Mouse (Mus musculus): ENCODE measurements around the gene Igfals. TPM values are rescaled to one million over a fixed set of nuclear protein-coding genes. Genes with fewer than 3 reads are reported as not detected.

The Igfals gene
- polyA plus RNA-seq, 2 experiments: 0.08 to 0.10 TPM

DNA sequence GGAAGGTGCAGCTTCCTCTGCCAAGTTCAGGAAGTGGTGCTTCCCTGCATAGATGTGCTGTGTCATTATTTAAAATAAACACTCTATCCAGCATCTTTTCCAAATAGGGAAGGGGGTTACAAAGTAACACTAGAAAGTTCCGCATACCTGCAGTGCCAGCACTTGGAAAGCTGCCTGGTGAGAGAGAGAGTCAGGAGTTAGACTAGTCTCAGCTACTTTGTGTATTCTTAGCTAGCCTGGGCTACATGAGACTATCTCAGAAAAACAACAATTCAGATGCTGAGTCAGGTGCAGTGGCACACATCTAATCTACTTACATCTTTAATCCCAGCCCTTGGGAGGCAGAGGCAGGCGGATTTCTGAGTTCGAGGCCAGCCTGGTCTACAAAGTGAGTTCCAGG is 4.0 kb upstream of the Igfals start:
- Histone ChIP-seq H3K4me1 (ENCODE audit: control insufficient read depth, insufficient read depth, low read length) (no peaks in the 10 kb centered on the region), H3K9me3 (ENCODE audit: control insufficient read depth, low read length) (no peaks in the 10 kb centered on the region), H3K4me2 (replicated peaks; ENCODE audit: low read depth, low read length, severe bottlenecking) (no peak overlapping the region), H3K36me3 (ENCODE audit: control insufficient read depth, insufficient read depth, low read length) (peaks cover 28% of the 10 kb centered on the region), H3K9ac (ENCODE audit: low read depth, low read length, severe bottlenecking) (no peak overlapping the region), H3K27ac (replicated peaks; ENCODE audit: low read depth, low read length) (no peak overlapping the region), H3K4me3 (replicated peaks; ENCODE audit: low read length) (no peak overlapping the region), H3K27me3 (ENCODE audit: control insufficient read depth, insufficient read depth, low read length) (no peaks in the 10 kb centered on the region)
- DNase-seq (ENCODE audit: low spot score) (no peak), ATAC-seq (ENCODE audit: low FRiP score, low read depth) (no peak)
- TF ChIP-seq POLR2A (IDR thresholded peaks at IDR 0.05; ENCODE audit: borderline replicate concordance, extremely low read depth, insufficient read depth, insufficient read length): no peak
- 96% methylated on average over 3 of the region's 3 CpGs for WGBS

DNA sequence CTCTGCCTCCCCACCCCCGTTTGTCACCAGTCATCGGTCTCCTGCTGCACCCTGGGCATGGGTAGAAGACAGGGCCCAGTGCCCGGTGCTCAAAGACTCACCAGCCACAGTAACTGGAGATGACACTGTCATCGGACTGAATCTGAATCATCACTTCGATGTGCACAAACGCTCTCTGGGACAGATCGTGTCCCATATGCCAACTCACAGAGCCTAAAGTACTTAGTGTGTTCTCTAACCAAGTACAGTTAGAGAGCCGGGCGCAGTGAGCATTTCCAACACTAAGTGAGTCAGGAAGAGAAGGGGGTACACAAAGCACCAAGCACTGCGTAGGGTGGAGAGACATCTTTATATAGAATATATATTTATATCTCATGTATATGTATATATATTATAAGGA is 2.1 kb downstream of the Igfals start:
- DNase-seq (ENCODE audit: low spot score) (no peak), ATAC-seq (ENCODE audit: low FRiP score, low read depth) (no peak)
- no peaks in the 10 kb centered on the region for H3K9me3 ChIP-seq (ENCODE audit: control insufficient read depth, low read length)
- no peak for TF ChIP-seq POLR2A (IDR thresholded peaks at IDR 0.05; ENCODE audit: borderline replicate concordance, extremely low read depth, insufficient read depth, insufficient read length)
- H3K9ac ChIP-seq (ENCODE audit: low read depth, low read length, severe bottlenecking): no peak overlapping the region
- H3K36me3 ChIP-seq (ENCODE audit: control insufficient read depth, insufficient read depth, low read length): peaks cover 9% of the 10 kb centered on the region; the same call in 1 of the 2 replicates
- no peaks in the 10 kb centered on the region for H3K27me3 ChIP-seq (ENCODE audit: control insufficient read depth, insufficient read depth, low read length)
- H3K4me3 ChIP-seq (replicated peaks; ENCODE audit: low read length): no peak overlapping the region
- WGBS: 91% methylated on average over 10 of the region's 10 CpGs
- no peaks in the 10 kb centered on the region for H3K4me1 ChIP-seq (ENCODE audit: control insufficient read depth, insufficient read depth, low read length)
- H3K27ac ChIP-seq (replicated peaks; ENCODE audit: low read depth, low read length): no peak overlapping the region
- H3K4me2 ChIP-seq (replicated peaks; ENCODE audit: low read depth, low read length, severe bottlenecking): no peak overlapping the region

DNA sequence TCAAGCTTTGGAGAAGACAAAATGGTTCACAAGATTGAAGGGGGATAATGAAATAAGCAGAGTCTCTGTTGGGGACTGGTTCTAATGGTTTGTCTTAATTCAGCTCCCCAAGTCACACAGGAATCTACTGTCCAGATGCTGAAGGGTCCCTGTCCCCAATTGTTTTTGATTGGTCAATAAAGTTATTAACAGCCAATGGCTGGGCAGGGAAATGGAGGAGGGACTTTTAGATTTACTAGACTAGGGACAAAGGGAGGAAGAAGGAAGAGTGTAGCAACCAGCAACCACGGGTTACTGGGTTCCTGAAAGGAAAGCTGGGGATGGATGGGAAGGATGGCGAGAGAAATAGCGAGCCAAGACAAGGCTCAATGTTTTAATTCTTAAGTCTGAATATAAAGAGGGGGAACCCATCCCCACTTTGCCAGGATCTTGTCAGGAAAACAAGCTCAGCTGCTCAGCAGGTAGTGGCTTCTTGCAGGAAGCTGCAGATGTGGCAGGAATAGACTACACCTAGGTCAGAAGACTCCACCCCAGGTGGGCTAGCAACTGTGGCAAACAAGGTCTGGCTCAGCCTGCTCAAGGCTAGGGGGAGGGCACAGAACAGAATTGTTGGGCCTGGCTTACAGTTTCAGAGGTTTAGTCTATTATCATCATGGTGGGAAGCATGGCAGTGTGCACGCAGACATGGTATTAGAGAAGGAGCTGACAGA is 8.1 kb downstream of the Igfals start:
- H3K4me1 ChIP-seq (ENCODE audit: control insufficient read depth, insufficient read depth, low read length): no peaks in the 10 kb centered on the region
- WGBS: 47% methylated on average over 4 of the region's 4 CpGs
- no peaks in the 10 kb centered on the region for H3K27me3 ChIP-seq (ENCODE audit: control insufficient read depth, insufficient read depth, low read length)
- no peak overlapping the region for H3K9ac ChIP-seq (ENCODE audit: low read depth, low read length, severe bottlenecking)
- DNase-seq (ENCODE audit: low spot score) (no peak), ATAC-seq (ENCODE audit: low FRiP score, low read depth) (no peak)
- H3K9me3 ChIP-seq (ENCODE audit: control insufficient read depth, low read length): no peaks in the 10 kb centered on the region
- no peak overlapping the region for H3K4me3 ChIP-seq (replicated peaks; ENCODE audit: low read length)
- no peaks in the 10 kb centered on the region for H3K36me3 ChIP-seq (ENCODE audit: control insufficient read depth, insufficient read depth, low read length)
- no peak overlapping the region for H3K4me2 ChIP-seq (replicated peaks; ENCODE audit: low read depth, low read length, severe bottlenecking)
- no peak for TF ChIP-seq POLR2A (IDR thresholded peaks at IDR 0.05; ENCODE audit: borderline replicate concordance, extremely low read depth, insufficient read depth, insufficient read length)
- H3K27ac ChIP-seq (replicated peaks; ENCODE audit: low read depth, low read length): no peak overlapping the region

DNA sequence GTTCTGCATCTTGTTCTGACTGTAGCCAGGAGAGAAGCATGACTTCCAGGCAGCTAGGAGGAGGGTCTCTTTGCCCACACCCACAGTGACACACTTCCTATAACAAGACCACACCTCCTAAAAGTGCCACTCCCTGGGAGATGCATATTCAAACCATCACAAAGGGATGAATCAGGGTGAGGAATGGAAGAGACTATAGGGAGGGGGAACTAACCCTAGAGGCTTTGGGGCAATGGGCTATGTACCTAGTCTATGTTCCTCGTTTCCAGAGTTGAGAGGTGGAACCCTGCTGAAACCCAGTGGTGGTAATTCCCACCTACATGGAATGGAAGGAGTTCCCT is 8.6 kb downstream of the Igfals start:
- no peak for TF ChIP-seq POLR2A (IDR thresholded peaks at IDR 0.05; ENCODE audit: borderline replicate concordance, extremely low read depth, insufficient read depth, insufficient read length)
- no peak for ATAC-seq (ENCODE audit: low FRiP score, low read depth)
- H3K9ac ChIP-seq (ENCODE audit: low read depth, low read length, severe bottlenecking): no peak overlapping the region

DNA sequence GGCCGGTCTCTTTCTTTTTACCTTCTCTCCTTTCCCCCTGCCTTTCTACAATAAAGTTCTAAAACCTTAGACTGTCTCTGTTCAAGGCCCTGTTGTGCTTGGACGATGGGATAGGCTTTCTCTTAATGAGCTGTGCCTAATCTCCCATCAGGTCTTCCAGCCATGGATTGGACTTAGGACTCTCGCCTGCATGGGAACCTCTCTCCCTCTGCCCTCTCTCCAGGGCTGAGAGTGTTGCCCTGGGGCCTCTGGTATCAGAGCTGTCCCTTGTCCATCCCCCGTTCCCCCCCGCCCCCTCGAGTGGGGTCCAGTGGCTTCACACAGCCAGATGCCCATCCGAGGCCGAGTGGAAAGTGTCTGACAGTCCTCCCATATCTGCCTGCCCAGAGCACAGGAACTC is 9.2 kb downstream of the Igfals start:
- DNase-seq (ENCODE audit: low spot score): no peak
- no peak for TF ChIP-seq POLR2A (IDR thresholded peaks at IDR 0.05; ENCODE audit: borderline replicate concordance, extremely low read depth, insufficient read depth, insufficient read length)

More for the DNA sequence above, 8.6 kb downstream of the Igfals start:
- 61% methylated on average over 1 of the region's 1 CpGs for WGBS
- no peaks in the 10 kb centered on the region for H3K4me1 ChIP-seq (ENCODE audit: control insufficient read depth, insufficient read depth, low read length)
- no peak overlapping the region for H3K4me2 ChIP-seq (replicated peaks; ENCODE audit: low read depth, low read length, severe bottlenecking)
- no peak for DNase-seq (ENCODE audit: low spot score)
- no peaks in the 10 kb centered on the region for H3K36me3 ChIP-seq (ENCODE audit: control insufficient read depth, insufficient read depth, low read length)
- no peak overlapping the region for H3K4me3 ChIP-seq (replicated peaks; ENCODE audit: low read length)
- H3K27me3 ChIP-seq (ENCODE audit: control insufficient read depth, insufficient read depth, low read length): no peaks in the 10 kb centered on the region
- H3K27ac ChIP-seq (replicated peaks; ENCODE audit: low read depth, low read length): no peak overlapping the region
- H3K9me3 ChIP-seq (ENCODE audit: control insufficient read depth, low read length): no peaks in the 10 kb centered on the region

More for the DNA sequence above, 9.2 kb downstream of the Igfals start:
- H3K4me1 ChIP-seq (ENCODE audit: control insufficient read depth, insufficient read depth, low read length): no peaks in the 10 kb centered on the region
- H3K27me3 ChIP-seq (ENCODE audit: control insufficient read depth, insufficient read depth, low read length): no peaks in the 10 kb centered on the region
- H3K4me2 ChIP-seq (replicated peaks; ENCODE audit: low read depth, low read length, severe bottlenecking): no peak overlapping the region
- no peaks in the 10 kb centered on the region for H3K36me3 ChIP-seq (ENCODE audit: control insufficient read depth, insufficient read depth, low read length)
- no peaks in the 10 kb centered on the region for H3K9me3 ChIP-seq (ENCODE audit: control insufficient read depth, low read length)
- WGBS: 74% methylated on average over 8 of the region's 8 CpGs
- H3K27ac ChIP-seq (replicated peaks; ENCODE audit: low read depth, low read length): no peak overlapping the region
- no peak overlapping the region for H3K4me3 ChIP-seq (replicated peaks; ENCODE audit: low read length)
- no peak for ATAC-seq (ENCODE audit: low FRiP score, low read depth)
- H3K9ac ChIP-seq (ENCODE audit: low read depth, low read length, severe bottlenecking): no peak overlapping the region
